ENCODE assay signal across 8 mouse cellular contexts in genomic region chr9:65294716-65295378, GRCm38 (mm10). TPM values are rescaled to one million over a fixed set of nuclear protein-coding genes. Genes with fewer than 3 reads are reported as not detected.
DNase-seq lines count a peak whose midpoint lies in the region; ATAC-seq and TF ChIP-seq lines count a peak whose summit lies in the region.

No protein-coding gene starts in this region.

- peaks cover 12% of the 10 kb centered on the region for H3K4me1 ChIP-seq in lung, adult 2 months (ENCODE audit: control insufficient read depth, insufficient read depth, low read length)
- peaks cover 26% of the 10 kb centered on the region for H3K4me1 ChIP-seq in forebrain, embryonic 10.5 days
- H3K4me1 ChIP-seq in limb, embryonic 10.5 days: peaks cover 19% of the 10 kb centered on the region
- peaks cover 26% of the 10 kb centered on the region for H3K4me1 ChIP-seq in midbrain, embryonic 13.5 days (replicated peaks)

- no peaks in the 10 kb centered on the region for H3K27me3 ChIP-seq in forebrain, embryonic 10.5 days (ENCODE audit: poor library complexity, severe bottlenecking)
- no peaks in the 10 kb centered on the region for H3K27me3 ChIP-seq in limb, embryonic 10.5 days (ENCODE audit: low read depth, poor library complexity, severe bottlenecking)
- H3K27me3 ChIP-seq in midbrain, embryonic 13.5 days: no peaks in the 10 kb centered on the region

- TF ChIP-seq POLR2A in lung, adult 2 months (IDR thresholded peaks at IDR 0.05; ENCODE audit: borderline replicate concordance, extremely low read depth, low read depth, low read length): no peak

- peak overlapping the region; percentile 94 for H3K4me3 ChIP-seq in lung, adult 2 months (replicated peaks; ENCODE audit: extremely low read depth, low read depth, low read length)
- peak overlapping the region; percentile 92 for H3K4me3 ChIP-seq in forebrain, embryonic 10.5 days
- peak overlapping the region; percentile 86 for H3K4me3 ChIP-seq in limb, embryonic 10.5 days
- peak overlapping the region; percentile 97 for H3K4me3 ChIP-seq in midbrain, embryonic 13.5 days (replicated peaks)

- no peaks in the 10 kb centered on the region for H3K9me3 ChIP-seq in forebrain, embryonic 10.5 days
- H3K9me3 ChIP-seq in limb, embryonic 10.5 days (replicated peaks): no peaks in the 10 kb centered on the region
- no peaks in the 10 kb centered on the region for H3K9me3 ChIP-seq in midbrain, embryonic 13.5 days

- H3K9ac ChIP-seq in midbrain, embryonic 13.5 days (replicated peaks): peak overlapping the region; percentile 93

- no peak for ATAC-seq in midbrain, embryonic 13.5 days

- DNase-seq in lung, adult 2 months: peak; percentile 10
- DNase-seq in lung, postnatal 4 days: no peak
- DNase-seq in forebrain, embryonic 10.5 days (ENCODE audit: extremely low spot score, low spot score): no peak
- no peak for DNase-seq in limb, embryonic 10.5 days (ENCODE audit: low spot score)
- no peak for DNase-seq in ovary, adult 18-20 months (ENCODE audit: low spot score)
- DNase-seq in layer of hippocampus, adult 9-10 months (ENCODE audit: low spot score): no peak
- DNase-seq in cerebellum, adult 8-10 months: no peak

- peak overlapping the region; percentile 93 for H3K4me2 ChIP-seq in midbrain, embryonic 13.5 days (replicated peaks)

- no peak for TF ChIP-seq CTCF in lung, adult 2 months (IDR thresholded peaks at IDR 0.05; ENCODE audit: insufficient read depth, low read length)

- 1% methylated on average over 28 of the region's 28 CpGs for WGBS in lung, adult 2 months
- WGBS in forebrain, embryonic 10.5 days: 4% methylated on average over 28 of the region's 28 CpGs
- WGBS in limb, embryonic 10.5 days: 4% methylated on average over 28 of the region's 28 CpGs
- WGBS in midbrain, embryonic 13.5 days: 5% methylated on average over 28 of the region's 28 CpGs

- H3K36me3 ChIP-seq in forebrain, embryonic 10.5 days (replicated peaks): peaks cover 20% of the 10 kb centered on the region
- H3K36me3 ChIP-seq in limb, embryonic 10.5 days: peaks cover 21% of the 10 kb centered on the region
- H3K36me3 ChIP-seq in midbrain, embryonic 13.5 days: 0 out of 2 replicates have a peak, but pooled peaks cover 10% of the 10 kb centered on the region

- peak overlapping the region; percentile 92 for H3K27ac ChIP-seq in forebrain, embryonic 10.5 days
- H3K27ac ChIP-seq in limb, embryonic 10.5 days: peak overlapping the region; percentile 90
- peak overlapping the region; percentile 83 for H3K27ac ChIP-seq in midbrain, embryonic 13.5 days

RNA-seq across cellular contexts. Expression of gene Clpx, which starts 0.8 kb away (rescaled TPM):
- 8.7 and 10.5 TPM in 2 replicates for polyA plus RNA-seq in lung, adult 2 months (2012; rRNA removed)
- 42.6 and 46.7 TPM in 2 replicates for polyA plus RNA-seq in forebrain, embryonic 10.5 days (2016; fragmentation: Nextera tagmentation; extraction: Ambion mirVana)
- polyA plus RNA-seq in limb, embryonic 10.5 days (2016; fragmentation: Nextera tagmentation; extraction: Ambion mirVana): 45.5 and 52.7 TPM in 2 replicates
- polyA plus RNA-seq in midbrain, embryonic 13.5 days (2015; fragmentation: Nextera tagmentation; extraction: Ambion mirVana): 42.5 and 44.1 TPM in 2 replicates

RNA-seq across cellular contexts. Expression of gene Cilp, which starts 29.9 kb away (rescaled TPM):
- polyA plus RNA-seq in lung, adult 2 months (2012; rRNA removed): 1.2 and 6.1 TPM in 2 replicates
- 0.14 TPM in 1 of 2 replicates, not detected in the other for polyA plus RNA-seq in forebrain, embryonic 10.5 days (2016; fragmentation: Nextera tagmentation; extraction: Ambion mirVana)
- polyA plus RNA-seq in limb, embryonic 10.5 days (2016; fragmentation: Nextera tagmentation; extraction: Ambion mirVana): 0.05 and 0.06 TPM in 2 replicates
- 0.24 and 0.30 TPM in 2 replicates for polyA plus RNA-seq in midbrain, embryonic 13.5 days (2015; fragmentation: Nextera tagmentation; extraction: Ambion mirVana)

RNA-seq across cellular contexts. Expression of gene Pdcd7, which starts 51.1 kb away (rescaled TPM):
- 10.9 and 12.1 TPM in 2 replicates for polyA plus RNA-seq in lung, adult 2 months (2012; rRNA removed)
- polyA plus RNA-seq in forebrain, embryonic 10.5 days (2016; fragmentation: Nextera tagmentation; extraction: Ambion mirVana): 8.2 and 9.3 TPM in 2 replicates
- 10.4 and 11.9 TPM in 2 replicates for polyA plus RNA-seq in limb, embryonic 10.5 days (2016; fragmentation: Nextera tagmentation; extraction: Ambion mirVana)
- polyA plus RNA-seq in midbrain, embryonic 13.5 days (2015; fragmentation: Nextera tagmentation; extraction: Ambion mirVana): 7.5 and 7.6 TPM in 2 replicates
